Mouse (Mus musculus) liver (tissue): ENCODE data around the gene Nxn.

Experiments used
- DNase-seq: peaks from one replicate; pipeline ENCODE4 v3.0.0-alpha.2; 2020; ENCODE audit warnings: mixed read lengths

Nxn gene

GRCm38 (mm10) chr11:76399587-76400330 is 819 bp upstream of the Nxn start:
- DNase-seq: peak; percentile 39

- peak; percentile 15 for DNase-seq
Observed at GRCm38 (mm10) chr11:76398312-76398797, 585 bp downstream of the Nxn start.

- DNase-seq: peak; percentile 31
Observed at GRCm38 (mm10) chr11:76397650-76398311, 1.2 kb downstream of the Nxn start.

- DNase-seq: no peak
Observed at GRCm38 (mm10) chr11:76392996-76393395, 5.9 kb downstream of the Nxn start.

GRCm38 (mm10) chr11:76392532-76392931 is 6.4 kb downstream of the Nxn start:
- DNase-seq: no peak

GRCm38 (mm10) chr11:76388711-76389110 is 10.2 kb downstream of the Nxn start:
- no peak for DNase-seq

GRCm38 (mm10) chr11:76387097-76387496 is 11.8 kb downstream of the Nxn start:
- no peak for DNase-seq

GRCm38 (mm10) chr11:76385746-76386145 is 13.2 kb downstream of the Nxn start:
- DNase-seq: no peak

GRCm38 (mm10) chr11:76385017-76385416 is 13.9 kb downstream of the Nxn start:
- DNase-seq: no peak

- DNase-seq: no peak
Observed at GRCm38 (mm10) chr11:76384307-76384706, 14.6 kb downstream of the Nxn start.

GRCm38 (mm10) chr11:76382711-76383324 is 16.1 kb downstream of the Nxn start:
- DNase-seq: no peak

GRCm38 (mm10) chr11:76381201-76381885 is 17.6 kb downstream of the Nxn start:
- no peak for DNase-seq

- DNase-seq: no peak
Observed at GRCm38 (mm10) chr11:76379921-76380544, 18.9 kb downstream of the Nxn start.

GRCm38 (mm10) chr11:76376425-76376824 is 22.5 kb downstream of the Nxn start:
- no peak for DNase-seq

GRCm38 (mm10) chr11:76374491-76375185 is 24.3 kb downstream of the Nxn start:
- peak; percentile 48 for DNase-seq

- no peak for DNase-seq
Observed at GRCm38 (mm10) chr11:76372534-76372933, 26.4 kb downstream of the Nxn start.

- DNase-seq: no peak
Observed at GRCm38 (mm10) chr11:76372120-76372519, 26.8 kb downstream of the Nxn start.

- no peak for DNase-seq
Observed at GRCm38 (mm10) chr11:76370491-76370890, 28.4 kb downstream of the Nxn start.

- no peak for DNase-seq
Observed at GRCm38 (mm10) chr11:76366720-76367119, 32.2 kb downstream of the Nxn start.

GRCm38 (mm10) chr11:76364038-76364437 is 34.9 kb downstream of the Nxn start:
- DNase-seq: no peak

GRCm38 (mm10) chr11:76363636-76364035 is 35.3 kb downstream of the Nxn start:
- no peak for DNase-seq

- DNase-seq: no peak
Observed at GRCm38 (mm10) chr11:76363178-76363577, 35.8 kb downstream of the Nxn start.
